Comparison of ENCODE assay signal across 17 mouse cellular contexts in genomic region chr5:52364521-52364920, GRCm38 (mm10). TPM values are rescaled to one million over a fixed set of nuclear protein-coding genes. Genes with fewer than 3 reads are reported as not detected.
A peak's percentile ranks its signal among the peaks of the same experiment; 100 is the strongest.
DNase-seq lines count a peak whose midpoint lies in the region; ATAC-seq and TF ChIP-seq lines count a peak whose summit lies in the region.
"Had no signal": no experiment of that assay in that cellular context is flagged by ENCODE, and none has a peak within 500 bp of the region (broad histone marks: within the 10 kb centered on the region; RNA-seq: fewer than 3 reads in every experiment).

No protein-coding gene starts in this region.

- TF ChIP-seq EP300 in lung, postnatal 0 days (IDR thresholded peaks at IDR 0.05): no peak

- no peak overlapping the region for H3K4me3 ChIP-seq in lung, postnatal 0 days (ENCODE audit: low read depth, low read length)
- H3K4me3 ChIP-seq: hindbrain, embryonic 12.5 days; liver, embryonic 15.5 days had no signal

- no peaks in the 10 kb centered on the region for H3K9me3 ChIP-seq in lung, postnatal 0 days (ENCODE audit: low read length)
- H3K9me3 ChIP-seq: hindbrain, embryonic 12.5 days; liver, embryonic 15.5 days had no signal

- H3K4me1 ChIP-seq in lung, postnatal 0 days (ENCODE audit: insufficient read depth, low read depth, low read length): peaks cover 12% of the 10 kb centered on the region
- H3K4me1 ChIP-seq: liver, embryonic 15.5 days had no signal

- no peak for DNase-seq in lung, postnatal 0 days (ENCODE audit: low spot score)
- no peak for DNase-seq in lung, postnatal 14 days
- DNase-seq in kidney, adult 8-10 months: peak; percentile 62 to 75
- DNase-seq in kidney, postnatal 25 days: peak; percentile 49 to 82
- DNase-seq in thymus, postnatal 14 days: no peak
- DNase-seq in heart, adult 9 months (ENCODE audit: low spot score in 2 of 2): no peak
- DNase-seq: adrenal gland, postnatal 10 days; cerebellum, postnatal 14 days; heart, postnatal 10 days; lung, postnatal 36 days; right cerebral cortex, postnatal 4 days had no signal

- no peak for ATAC-seq in lung, postnatal 0 days
- ATAC-seq in CD4-positive, CD25-positive, alpha-beta regulatory T cell, adult 4 months: no peak
- ATAC-seq: inflammation-experienced regulatory T-cells, adult 6 months; Patski had no signal

- 53% methylated on average over 5 of the region's 5 CpGs for WGBS in lung, postnatal 0 days

- no peak overlapping the region for H3K27ac ChIP-seq in lung, postnatal 0 days (ENCODE audit: low read length)
- H3K27ac ChIP-seq: hindbrain, embryonic 12.5 days; liver, embryonic 15.5 days had no signal

- H3K27me3 ChIP-seq in lung, postnatal 0 days (replicated peaks; ENCODE audit: insufficient read depth, low read length): no peaks in the 10 kb centered on the region
- H3K27me3 ChIP-seq: Patski had no signal

- TF ChIP-seq CTCF in lung, postnatal 0 days (IDR thresholded peaks at IDR 0.05): no peak

- no peak overlapping the region for H3K9ac ChIP-seq in lung, postnatal 0 days (replicated peaks; ENCODE audit: low read depth)
- H3K9ac ChIP-seq: hindbrain, embryonic 12.5 days; liver, embryonic 15.5 days had no signal

- peak overlapping the region; percentile 19; the same call in 1 of the 2 replicates for H3K4me2 ChIP-seq in lung, postnatal 0 days (replicated peaks; ENCODE audit: low read depth, low read length)
- H3K4me2 ChIP-seq: hindbrain, embryonic 12.5 days; liver, embryonic 15.5 days; midbrain, embryonic 11.5 days had no signal

- no peaks in the 10 kb centered on the region for H3K36me3 ChIP-seq in lung, postnatal 0 days (ENCODE audit: insufficient read depth, low read length)
- H3K36me3 ChIP-seq: hindbrain, embryonic 12.5 days; liver, embryonic 15.5 days had no signal

RNA-seq across cellular contexts. Expression of gene Sod3, which starts 0.9 kb away (rescaled TPM):
- 11.9 and 16.8 TPM in 2 replicates for polyA plus RNA-seq in lung, postnatal 0 days (2015; fragmentation: Nextera tagmentation; extraction: Ambion mirVana)
- not detected for polyA plus RNA-seq in CD4-positive, CD25-positive, alpha-beta regulatory T cell, adult 4 months (2017; shearing (Covaris generic))
- polyA plus RNA-seq: inflammation-experienced regulatory T-cells, adult 6 months had no signal

Comparison
In these comparisons a context has a peak if more than half of its experiments do, and no peak if none do; other contexts are left out.
1. DNase-seq: peak in kidney, adult 8-10 months (2 of 2) and kidney, postnatal 25 days (2 of 2); none in lung, postnatal 0 days (single experiment), lung, postnatal 14 days (single experiment), thymus, postnatal 14 days (single experiment) and heart, adult 9 months (0 of 2).
2. RNA of gene Sod3, which starts 0.9 kb away (polyA plus RNA-seq): 11.9 to 16.8 TPM in lung, postnatal 0 days; not detected in CD4-positive, CD25-positive, alpha-beta regulatory T cell, adult 4 months; every median in the first group is over 10 times any median in the second.